Mouse (Mus musculus) CH12.LX (cell line): Measurements from ENCODE around the gene Atp11c. TPM values are rescaled to one million over a fixed set of nuclear protein-coding genes. Genes with fewer than 3 reads are reported as not detected.

Source experiments
- DNase-seq: peaks from one replicate; pipeline ENCODE4 v3.0.0-alpha.2; 2013; ENCODE audit errors: extremely low read depth
- H3K27ac ChIP-seq: 2 replicates; pipeline ENCODE4 v1.5.1; 2012; ENCODE audit warnings: low read depth, mild to moderate bottlenecking, control low read depth, moderate library complexity; ENCODE audit not compliant: insufficient read depth
- H3K27me3 ChIP-seq: replicated peaks from 2 replicates; pipeline ENCODE3; 2012; ENCODE audit warnings: inconsistent platforms
- H3K36me3 ChIP-seq, 2 experiments: replicated peaks in 1 of 2; 2 replicates each; pipeline versions ENCODE3 to v1.6.1; 2012; ENCODE audit warnings: inconsistent platforms in 1 of 2, low read length in 1 of 2, mild to moderate bottlenecking in 1 of 2, mixed read lengths in 1 of 2, moderate library complexity in 1 of 2; ENCODE audit not compliant: control insufficient read depth in 1 of 2, insufficient read depth in 1 of 2
- H3K4me1 ChIP-seq, 2 experiments: 2 replicates each; pipeline ENCODE4 v1.6.1; 2012; ENCODE audit warnings: inconsistent platforms in 1 of 2, moderate library complexity in 1 of 2; ENCODE audit not compliant: insufficient read depth in 2 of 2, control insufficient read depth in 1 of 2
- H3K4me2 ChIP-seq: 2 replicates; pipeline ENCODE4 v1.6.1; 2012; ENCODE audit warnings: low read depth, mild to moderate bottlenecking, control low read depth; ENCODE audit not compliant: poor library complexity, insufficient read depth, severe bottlenecking
- H3K4me3 ChIP-seq, 3 experiments: fragments of 150-350 bp in 1 of 3; sonication (generic) in 1 of 3; replicated peaks in 1 of 3; 2 replicates each; pipeline versions ENCODE3 to v1.5.1; 2011 to 2012; ENCODE audit warnings: low read depth in 2 of 3, low read length in 2 of 3, mild to moderate bottlenecking in 2 of 3, moderate library complexity in 2 of 3, control low read depth in 1 of 3, improper control_type of control experiment in 1 of 3, inconsistent platforms in 1 of 3, mixed read lengths in 1 of 3; ENCODE audit not compliant: poor library complexity in 1 of 3
- H3K79me2 ChIP-seq: replicated peaks from 2 replicates; pipeline ENCODE4 v1.6.1; 2012; ENCODE audit warnings: mild to moderate bottlenecking, moderate library complexity; ENCODE audit not compliant: control insufficient read depth, poor library complexity, insufficient read depth, severe bottlenecking; ENCODE audit errors: extremely low read depth
- H3K9ac ChIP-seq: 2 replicates; pipeline ENCODE4 v1.6.1; 2012; ENCODE audit warnings: low read depth, mild to moderate bottlenecking, control low read depth, moderate library complexity; ENCODE audit not compliant: insufficient read depth
- H3K9me3 ChIP-seq: replicated peaks from 2 replicates; pipeline ENCODE3; 2012; ENCODE audit warnings: low read length, inconsistent platforms, mixed read lengths
- CTCF ChIP-seq, 2 experiments: IDR thresholded peaks in 1 of 2; conservative IDR thresholded peaks in 1 of 2; 2 replicates each; pipeline ENCODE4 v1.5.1; 2011 to 2012; ENCODE audit warnings: low read depth in 2 of 2, low read length in 2 of 2, improper control_type of control experiment in 1 of 2, inconsistent platforms in 1 of 2, mild to moderate bottlenecking in 1 of 2, moderate library complexity in 1 of 2
- JUN ChIP-seq: IDR thresholded peaks from 2 replicates; pipeline ENCODE4 v1.6.1; 2011; ENCODE audit warnings: low read depth, mild to moderate bottlenecking, low read length, improper control_type of control experiment, moderate library complexity; ENCODE audit not compliant: insufficient read depth
- MXI1 ChIP-seq: IDR thresholded peaks from 2 replicates; pipeline ENCODE4 v1.6.1; 2011; ENCODE audit warnings: mild to moderate bottlenecking, low read depth, low read length, improper control_type of control experiment
- POLR2A ChIP-seq: IDR thresholded peaks from 2 replicates; pipeline ENCODE4 v1.6.1; 2011; ENCODE audit warnings: low read depth, mild to moderate bottlenecking, improper control_type of control experiment, low read length
- SIN3A ChIP-seq: IDR thresholded peaks from 2 replicates; pipeline ENCODE4 v1.6.1; 2012; ENCODE audit warnings: low read length, improper control_type of control experiment, inconsistent platforms
- TBP ChIP-seq: conservative IDR thresholded peaks from 2 replicates; pipeline ENCODE4 v1.6.1; 2011; ENCODE audit warnings: low read depth, low read length, improper control_type of control experiment
- ZMIZ1 ChIP-seq: IDR thresholded peaks from 2 replicates; pipeline ENCODE4 v1.6.1; 2012; ENCODE audit warnings: low read depth, mild to moderate bottlenecking, inconsistent platforms, low read length, improper control_type of control experiment
- dilution Hi-C: fragments of 300-500 bp; cut with MboI; formaldehyde crosslinking; loops from 2 replicates; pipeline ENCODE4 v1.14.3; 2020; ENCODE audit warnings: low sequenced_read_pairs; ENCODE audit not compliant: extremely low pct_unique_long_range_greater_than_20kb, extremely low pct_ligation_motif_present
- in situ Hi-C: fragments of 300-500 bp; cut with MboI; formaldehyde crosslinking; loops from 3 replicates; pipeline ENCODE4 v1.14.3; 2019; ENCODE audit warnings: low sequenced_read_pairs, low pct_ligation_motif_present, low pct_unique_long_range_greater_than_20kb, mixed read lengths
- polyA plus RNA-seq: library from polyadenylated mRNA; unstranded; fragments of >175 nt; gene quantifications from 2 replicates; pipeline ENCODE4 v1.2.1, GENCODE M21; 2012; ENCODE audit warnings: low read depth; ENCODE audit not compliant: insufficient read length
- total RNA-seq, 2 experiments: library from RNA; depleted of rRNA; stranded (reverse); fragments of 300-350 nt in 1 of 2; fragments of >200 nt in 1 of 2; gene quantifications; 2 replicates each; pipeline ENCODE4 v1.2.3; 2012 to 2014

The Atp11c gene
- total and polyA plus RNA-seq, 3 experiments, result 4.2 to 11.0 (median 7.3) TPM

- dilution Hi-C loops, result no loop called here
- peak overlapping the region; percentile 40 to 85 (median 65) for H3K4me3 ChIP-seq
- no peak overlapping the region; the same call in 1 of the 2 replicates for H3K27ac ChIP-seq
- H3K4me1 ChIP-seq, result no peaks in the 10 kb centered on the region
- no peaks in the 10 kb centered on the region for H3K79me2 ChIP-seq
- in situ Hi-C loops, result loop anchor here (10.0 kb wide), 1 partner anchor 389 kb away; no protein-coding TSS in a partner anchor
- peak; percentile 18 for DNase-seq
- TF ChIP-seq POLR2A, result peak; percentile 34; the same call in 1 of the 2 replicates
- TF ChIP-seq SIN3A, result 0 out of 2 replicates have a peak, but pooled peaks have one; percentile 13
- TF ChIP-seq CTCF (conservative IDR thresholded peaks at IDR 0.05 in 1 of 2, IDR thresholded peaks at IDR 0.05 in 1 of 2; ENCODE audit: low read depth in 2 of 2, low read length in 2 of 2), result no peak
- TF ChIP-seq ZMIZ1, result peak; percentile 24; the same call in 1 of the 2 replicates
- H3K27me3 ChIP-seq, result no peaks in the 10 kb centered on the region
- H3K9ac ChIP-seq, result peak overlapping the region; percentile 84
- peak overlapping the region; percentile 74; the same call in 1 of the 2 replicates for H3K4me2 ChIP-seq
- H3K9me3 ChIP-seq, result no peaks in the 10 kb centered on the region
- no peaks in the 10 kb centered on the region for H3K36me3 ChIP-seq
Observed at GRCm38 (mm10) chrX:60403764-60404667, 188.5 kb downstream of the Atp11c start.

- TF ChIP-seq MXI1 (0 out of 2 replicates have a peak, but pooled peaks have one; percentile 50), TBP (no peak)
- H3K4me2 ChIP-seq, result peak overlapping the region; percentile 74
- no peaks in the 10 kb centered on the region for H3K79me2 ChIP-seq
- no peaks in the 10 kb centered on the region for H3K9me3 ChIP-seq
- H3K27ac ChIP-seq, result no peak overlapping the region
- H3K4me1 ChIP-seq, result no peaks in the 10 kb centered on the region
- DNase-seq, result no peak
- peak overlapping the region; percentile 58 for H3K9ac ChIP-seq
- no peaks in the 10 kb centered on the region for H3K27me3 ChIP-seq
- in situ Hi-C loops, result loop anchor here (10.0 kb wide), 1 partner anchor 388 kb away; no protein-coding TSS in a partner anchor
- peak overlapping the region; percentile 32 to 85 (median 61) for H3K4me3 ChIP-seq
- dilution Hi-C loops, result no loop called here
- H3K36me3 ChIP-seq, result no peaks in the 10 kb centered on the region
Observed at GRCm38 (mm10) chrX:60403062-60403763, 189.3 kb downstream of the Atp11c start.

GRCm38 (mm10) chrX:60394292-60394691 lies 198.2 kb downstream of the Atp11c start:
- no peak overlapping the region for H3K9ac ChIP-seq
- TF ChIP-seq JUN, result no peak
- H3K4me1 ChIP-seq, result no peaks in the 10 kb centered on the region
- in situ Hi-C loops (no loop called here), dilution Hi-C loops (no loop called here)
- DNase-seq, result no peak
- H3K4me3 ChIP-seq, result no peak overlapping the region
- no peaks in the 10 kb centered on the region for H3K36me3 ChIP-seq
- H3K79me2 ChIP-seq, result no peaks in the 10 kb centered on the region
- no peaks in the 10 kb centered on the region for H3K27me3 ChIP-seq
- no peak overlapping the region for H3K27ac ChIP-seq
- H3K9me3 ChIP-seq, result no peaks in the 10 kb centered on the region
- no peak overlapping the region for H3K4me2 ChIP-seq
